Mouse (Mus musculus) ovary, postnatal 36 days (tissue): ENCODE data around the gene Med16.
A peak's percentile ranks its signal among the peaks of the same experiment; 100 is the strongest.
"Not testable (repeated sequence)": the region's sequence is repeated elsewhere in the genome, so short reads cannot be mapped to it uniquely, and the experiment has no call there.

Experiments
- DNase-seq: peaks from one replicate; pipeline ENCODE4 v3.0.0; 2022; ENCODE audit warnings: low spot score, mixed read lengths

Med16 gene

DNA sequence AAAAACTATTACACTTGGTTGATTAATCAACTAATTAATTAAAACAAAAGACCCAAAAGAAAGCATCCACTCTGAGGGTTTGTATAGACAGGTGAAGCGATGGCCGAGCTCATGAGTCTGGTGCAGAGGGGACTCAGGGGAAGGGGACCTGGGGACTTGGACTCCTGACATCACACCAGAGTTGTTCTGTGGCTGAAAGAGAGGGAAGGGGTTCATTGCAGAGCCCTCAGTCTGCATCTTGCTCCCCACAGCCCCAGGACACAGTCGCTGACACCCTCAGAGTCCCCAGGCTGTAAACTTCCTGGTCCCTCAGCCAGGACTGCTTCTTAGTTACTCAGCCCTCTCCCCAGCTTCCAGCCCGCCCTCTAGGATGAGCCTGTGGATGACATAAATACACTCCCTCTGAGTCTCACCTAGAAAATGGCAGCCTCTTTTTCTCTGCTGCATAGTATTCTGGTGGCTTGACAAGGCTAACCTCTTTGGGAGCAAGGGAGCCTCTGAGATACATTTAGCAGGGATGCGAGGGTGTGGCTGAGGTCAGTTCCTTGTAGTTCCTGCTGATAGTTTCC lies 8.9 kb upstream of the Med16 start:
- DNase-seq = no peak

DNA sequence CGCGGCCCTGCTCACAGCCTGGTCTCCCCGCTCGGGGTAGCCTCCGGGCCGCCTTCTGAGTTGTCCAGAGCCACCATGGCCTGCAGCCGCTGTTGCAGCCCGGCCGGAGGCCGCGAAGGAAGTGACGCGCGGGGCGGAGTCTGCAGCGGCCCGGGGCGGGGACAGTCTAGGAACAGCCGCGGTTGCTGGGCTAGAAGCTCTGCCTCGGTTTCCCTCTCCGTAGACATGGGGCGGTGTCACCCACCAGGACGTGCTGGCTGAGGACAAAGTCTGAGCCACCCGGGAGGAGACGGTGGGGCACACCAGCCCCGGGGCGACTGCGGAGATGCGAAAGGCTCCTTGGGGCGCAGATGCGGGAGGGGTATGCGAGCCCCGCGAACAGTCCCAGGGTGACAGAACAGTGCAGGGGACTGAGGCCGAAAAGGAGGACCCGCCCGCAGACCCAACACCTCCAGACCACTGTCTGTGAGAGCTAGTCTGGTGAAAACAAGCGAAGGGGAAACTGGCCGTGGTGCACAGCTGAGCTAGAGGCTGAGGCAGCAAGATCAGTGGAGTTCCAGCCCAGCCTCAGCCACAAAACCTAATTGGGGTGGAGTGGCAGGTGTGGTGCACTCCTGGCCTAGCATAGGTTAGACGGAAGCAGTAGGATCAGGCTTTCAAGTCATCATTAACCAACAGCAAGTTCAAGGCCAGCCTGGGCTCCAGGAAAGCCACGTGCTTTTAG lies 8.2 kb upstream of the Med16 start, which contains the start of gene Kiss1r:
TSS of gene Kiss1r (plus strand) at position 164 of the 724 bp plus-strand sequence.
- DNase-seq = peak; percentile 88

DNA sequence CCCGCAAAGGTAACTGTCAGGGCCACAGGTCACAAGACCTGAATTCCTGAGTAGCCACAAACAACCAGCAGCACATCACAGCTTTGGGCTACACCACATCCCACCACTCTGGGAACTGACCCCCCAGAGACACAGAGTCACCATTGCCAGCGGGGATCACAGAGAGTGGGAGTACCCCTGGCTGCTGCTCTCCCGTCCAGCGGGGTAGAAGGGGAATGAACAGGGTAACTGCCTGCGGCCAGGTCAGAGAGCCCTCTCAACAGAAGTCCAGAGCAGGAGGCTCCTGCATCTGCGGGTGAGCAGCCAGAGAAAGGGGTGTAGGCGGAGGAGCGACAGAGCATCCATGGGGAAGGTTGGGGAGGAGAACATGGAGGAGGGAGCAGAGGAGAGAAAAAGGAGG lies 7.4 kb upstream of the Med16 start:
- no peak for DNase-seq

DNA sequence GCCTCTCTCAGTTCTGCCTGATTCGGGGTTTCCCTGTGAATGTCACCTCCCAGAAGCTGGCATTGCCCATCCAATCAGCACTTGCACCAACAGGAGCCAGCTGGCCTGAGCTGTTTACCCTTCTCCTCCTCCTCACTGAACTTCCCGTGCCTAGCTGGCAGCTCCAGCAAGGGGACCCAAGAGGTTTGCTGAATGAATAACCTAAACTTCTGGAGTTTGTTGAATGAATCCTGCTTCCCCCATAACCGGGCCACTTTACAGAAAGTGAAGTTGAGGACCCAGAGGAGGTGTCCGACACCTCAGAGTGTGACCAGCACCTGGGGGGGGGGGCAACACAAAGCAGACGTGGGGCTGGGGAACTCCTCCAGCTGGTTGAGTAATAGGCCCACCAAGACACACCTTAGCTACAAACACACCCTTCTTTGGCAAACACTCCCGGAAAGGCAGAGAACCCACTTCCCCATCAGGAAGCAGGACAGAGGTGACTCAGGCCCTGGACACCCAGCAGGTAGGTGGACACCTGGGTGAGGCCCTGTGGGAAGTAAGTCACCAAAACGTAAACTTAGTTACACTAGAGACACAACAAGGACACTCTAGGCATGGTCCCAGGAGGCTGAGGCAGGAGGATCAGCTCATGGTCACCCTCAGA lies 6.3 kb upstream of the Med16 start:
- no peak for DNase-seq

DNA sequence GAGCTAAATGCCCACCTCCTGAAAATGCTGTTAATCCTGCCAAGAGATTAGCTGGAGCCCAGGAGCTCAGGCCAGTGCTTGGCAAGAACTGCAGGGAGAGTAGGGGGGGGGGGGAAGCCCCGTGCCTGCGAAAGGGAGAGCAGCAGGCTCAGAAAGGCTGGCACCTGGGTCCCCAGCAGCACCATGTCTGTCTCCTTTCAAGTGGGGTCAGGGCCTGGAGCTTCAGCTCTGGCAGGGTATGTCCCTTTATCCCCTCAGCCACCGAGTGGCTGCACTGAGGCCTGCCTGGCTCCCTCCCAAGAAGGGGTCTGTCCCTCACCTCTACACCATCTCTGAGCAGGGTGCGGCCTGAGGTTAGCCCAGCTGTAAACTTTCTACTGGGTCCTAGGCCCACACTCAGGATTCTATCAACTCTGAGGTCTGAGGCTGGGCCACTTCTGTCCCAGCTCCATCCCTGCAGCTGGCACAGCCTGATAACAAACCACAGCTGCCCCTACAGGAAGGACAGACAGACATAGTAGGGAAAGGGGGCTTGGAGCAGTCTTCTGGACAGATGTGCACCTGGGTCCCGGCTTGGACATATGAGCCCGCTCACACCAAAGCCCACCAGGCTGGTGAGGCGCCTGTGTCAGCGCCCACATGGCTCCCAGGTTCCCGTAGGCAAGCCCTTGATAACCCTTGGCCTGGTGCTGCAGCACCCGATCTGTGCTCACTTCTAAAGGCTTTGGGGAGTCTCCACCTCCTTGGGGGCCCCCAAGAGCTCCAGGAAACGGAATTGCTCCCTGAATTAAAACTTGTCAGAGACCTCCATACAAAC lies 5.6 kb upstream of the Med16 start:
- no peak for DNase-seq

DNA sequence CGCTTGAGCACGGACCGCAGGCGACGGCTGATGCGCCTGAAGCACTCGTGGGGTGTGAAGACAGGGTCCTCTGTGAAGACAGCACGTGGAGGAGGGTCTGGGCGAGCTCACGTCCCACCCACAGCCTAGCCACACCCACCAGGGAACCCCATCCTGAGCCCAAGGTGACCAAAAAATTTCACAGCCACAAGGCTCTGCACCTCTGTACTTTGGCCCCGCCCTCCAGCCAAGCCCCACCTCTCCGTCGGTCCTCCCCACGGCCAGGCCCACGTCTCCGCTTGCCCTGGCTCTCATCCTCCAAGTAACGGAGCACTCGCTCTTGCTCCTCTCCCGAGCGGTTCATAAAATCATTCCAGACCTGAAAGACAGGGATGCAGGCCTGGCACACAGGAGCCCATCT lies 3.7 kb upstream of the Med16 start:
- no peak for DNase-seq

DNA sequence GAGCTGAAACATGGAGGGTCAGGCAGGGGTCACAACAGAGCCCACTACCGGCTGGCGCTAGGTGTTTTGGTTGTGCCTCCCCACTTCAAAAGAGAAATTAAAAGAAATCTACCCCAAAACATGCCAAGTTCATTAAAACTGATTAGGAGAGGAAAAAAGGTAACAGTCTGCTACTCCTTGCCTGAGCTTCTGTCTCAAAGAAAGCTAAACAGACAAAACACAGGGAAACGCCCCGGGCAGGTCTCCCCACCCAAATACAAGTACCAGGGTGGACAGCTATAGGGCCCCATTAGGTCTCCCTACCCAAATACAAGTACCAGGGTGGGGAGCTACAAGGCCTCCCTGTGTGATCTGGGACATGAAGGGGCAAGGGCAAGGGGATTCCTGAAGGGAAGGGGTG lies 1.8 kb upstream of the Med16 start, which contains the start of gene Gm26602:
TSS of gene Gm26602 (plus strand) at position 301 of the 400 bp plus-strand sequence.
- no peak for DNase-seq

DNA sequence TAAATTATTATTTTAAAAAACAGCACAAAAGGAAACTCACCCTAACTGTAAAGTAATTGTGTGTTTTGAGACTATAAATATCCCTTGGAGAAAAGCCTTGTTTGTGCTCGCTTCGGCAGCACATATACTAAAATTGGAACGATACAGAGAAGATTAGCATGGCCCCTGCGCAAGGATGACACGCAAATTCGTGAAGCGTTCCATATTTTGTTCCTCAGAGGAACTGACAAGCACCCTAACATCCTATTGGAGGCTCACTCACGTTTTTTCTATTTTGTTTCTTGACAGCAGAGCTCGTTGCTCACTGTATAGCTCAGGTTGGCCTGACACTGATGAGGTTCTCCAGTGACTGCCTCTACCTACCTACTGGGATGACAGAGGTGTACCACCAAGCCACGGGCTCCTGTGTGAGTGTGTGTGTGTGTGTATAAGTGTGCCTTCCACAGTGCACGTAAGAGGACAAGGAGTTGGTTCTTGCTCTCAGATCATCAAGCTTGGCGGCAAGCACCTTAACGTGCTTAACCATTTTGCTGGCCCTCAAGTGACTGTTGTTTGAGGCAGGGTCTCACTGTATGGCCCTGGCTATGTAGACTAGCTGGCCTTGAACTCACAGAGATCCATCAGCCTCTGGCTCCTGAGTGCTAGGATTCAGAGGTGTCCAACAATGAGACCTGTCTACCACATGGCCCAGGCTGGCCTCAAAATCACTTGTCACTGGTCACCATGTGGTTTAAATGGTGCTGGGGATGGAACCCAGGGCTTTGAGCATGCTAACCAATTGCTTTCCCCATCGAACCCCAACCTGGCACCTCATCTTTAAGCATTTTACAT lies 584 bp upstream of the Med16 start:
- no peak for DNase-seq

DNA sequence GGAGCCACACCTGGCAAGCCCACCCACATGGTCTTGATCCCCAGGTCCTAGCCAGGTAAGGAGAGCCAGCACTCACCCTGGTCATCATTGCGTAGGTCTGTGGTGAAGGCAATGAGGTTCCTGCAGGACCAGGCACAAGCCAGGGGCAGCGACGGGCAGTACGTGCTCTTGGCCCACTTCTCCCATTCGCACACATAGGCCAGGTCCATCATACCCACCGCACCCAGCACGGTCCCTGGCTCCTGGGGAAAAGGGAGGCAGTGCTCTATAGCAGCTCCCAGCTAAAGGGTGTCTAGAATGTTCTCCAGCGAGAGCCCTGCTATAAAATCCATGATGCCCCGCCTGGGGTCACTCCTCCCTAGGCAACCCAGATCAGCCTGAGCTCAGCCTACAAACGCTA lies 1.3 kb downstream of the Med16 start:
- no peak for DNase-seq

DNA sequence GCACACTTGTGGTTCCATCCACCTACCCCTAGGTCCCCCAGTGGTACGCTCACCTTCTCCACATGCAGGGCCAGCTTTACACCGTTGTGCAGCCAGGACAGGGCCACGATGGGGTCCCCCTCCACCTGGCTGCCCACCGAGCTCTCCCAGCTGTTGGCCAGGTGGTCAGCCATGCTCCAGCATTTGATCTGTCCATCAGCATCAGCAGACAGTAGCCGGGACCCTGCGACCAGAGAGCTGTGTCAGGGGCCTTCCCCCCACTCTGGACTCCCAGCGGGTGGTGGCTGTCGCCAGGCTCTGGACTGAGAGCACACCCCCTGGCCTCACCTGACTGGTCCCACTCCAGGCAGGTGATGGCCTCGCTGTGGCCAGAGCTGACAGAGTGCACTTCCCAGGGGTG lies 2.0 kb downstream of the Med16 start:
- DNase-seq = no peak

DNA sequence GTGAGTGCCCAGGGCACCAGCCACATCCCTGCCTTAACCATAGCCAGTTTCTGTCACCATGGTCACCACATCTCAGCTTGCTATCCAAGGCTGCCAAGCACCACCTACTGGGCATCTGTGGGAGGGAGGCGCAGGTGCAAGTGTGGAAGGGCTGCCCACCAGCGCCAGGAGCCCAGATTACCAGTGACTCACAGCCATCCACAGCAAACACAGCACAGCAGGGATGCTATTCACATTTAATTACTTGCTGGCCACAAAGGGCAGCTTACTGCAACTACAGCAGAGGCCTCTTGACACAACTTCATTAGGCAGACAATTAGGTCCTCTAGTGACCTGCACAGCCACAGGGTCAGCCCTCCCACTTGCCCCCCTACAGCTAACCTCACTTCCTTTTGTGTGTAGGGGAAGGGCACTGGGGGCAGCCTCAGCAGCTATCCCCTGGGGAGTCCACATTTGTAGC lies 7.7 kb downstream of the Med16 start:
- DNase-seq = no peak

DNA sequence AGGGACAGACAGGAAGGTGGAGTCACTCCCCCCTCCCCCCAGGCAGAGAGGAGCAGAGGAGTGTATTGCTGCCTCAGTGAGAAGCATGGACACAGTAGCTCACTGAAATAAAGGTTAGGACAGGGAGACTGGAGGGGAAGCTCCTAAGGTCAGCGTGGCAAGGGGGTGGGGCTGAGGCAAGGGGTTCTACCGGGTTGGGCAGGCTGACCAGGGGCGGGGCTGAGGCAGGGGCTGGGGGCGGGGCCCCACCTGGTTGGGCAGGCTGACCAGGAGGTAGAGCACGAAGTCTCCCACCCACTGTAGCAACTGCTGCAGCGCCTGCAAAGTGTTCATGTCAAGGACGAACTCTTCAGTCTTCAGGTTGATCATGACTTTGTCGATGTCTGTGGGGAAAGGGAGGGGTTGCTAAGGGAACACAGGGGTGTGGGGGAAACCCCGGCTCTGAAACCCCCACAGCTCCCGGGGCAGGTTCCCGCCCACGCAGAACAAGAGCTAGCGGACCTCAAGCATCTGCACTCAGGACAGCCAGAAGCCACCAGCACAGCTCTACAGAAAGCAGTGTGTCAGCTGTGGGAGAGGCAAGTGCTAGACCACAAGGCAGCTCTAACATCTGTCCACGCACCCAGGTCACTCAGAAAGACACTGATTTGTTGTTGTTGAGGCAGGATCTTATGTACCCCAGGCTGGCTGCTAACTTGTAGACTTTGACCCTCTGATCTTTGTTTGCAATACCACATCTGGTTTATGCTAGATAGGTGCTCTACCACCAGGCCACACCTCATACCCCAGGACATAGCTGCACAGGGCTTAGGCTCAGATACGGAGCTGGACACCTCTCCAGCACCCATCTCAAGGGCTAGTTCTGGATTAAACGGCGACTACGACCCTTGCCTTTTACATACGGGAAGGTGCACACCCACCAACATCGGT lies 11.1 kb downstream of the Med16 start:
- no peak for DNase-seq

DNA sequence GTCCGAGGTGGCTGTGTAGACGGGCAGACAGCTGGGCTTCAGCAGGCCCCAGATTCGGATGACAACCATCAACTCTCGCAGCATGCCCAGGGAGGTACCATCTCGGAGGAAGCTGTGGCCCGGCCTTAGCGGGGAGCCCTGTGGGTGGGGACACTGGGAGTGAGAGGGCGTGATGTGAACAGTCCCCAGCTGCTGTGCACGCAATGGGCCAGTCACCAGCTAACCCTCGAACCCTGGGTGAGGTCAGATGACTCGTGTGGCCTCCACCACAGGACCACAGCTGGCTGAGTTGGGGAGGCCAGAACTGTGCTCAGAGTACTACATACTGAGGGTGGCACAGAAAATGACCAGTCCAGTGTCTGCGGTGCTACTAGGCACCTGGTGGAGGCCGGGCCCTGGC lies 11.9 kb downstream of the Med16 start:
- no peak for DNase-seq

DNA sequence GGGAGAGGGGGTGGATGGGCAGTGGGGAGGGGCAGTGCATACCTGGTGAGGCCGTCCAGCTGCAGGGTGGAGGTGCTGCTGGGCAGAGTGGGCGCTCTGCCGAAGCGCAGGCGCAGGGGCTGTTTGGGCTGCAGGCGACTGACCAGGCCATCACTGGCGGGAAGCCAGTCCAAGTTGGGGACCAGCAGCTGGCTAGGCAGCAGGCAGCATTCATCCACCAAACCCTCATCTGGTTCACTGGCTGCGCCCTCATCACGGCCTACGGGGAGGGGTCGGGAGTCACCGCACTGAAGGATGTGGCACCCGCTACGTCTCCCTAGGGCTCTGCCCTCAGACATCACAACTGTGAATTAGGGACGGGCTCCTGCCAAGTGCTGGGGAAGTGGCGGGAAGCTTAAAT lies 12.4 kb downstream of the Med16 start:
- peak; percentile 42 for DNase-seq

DNA sequence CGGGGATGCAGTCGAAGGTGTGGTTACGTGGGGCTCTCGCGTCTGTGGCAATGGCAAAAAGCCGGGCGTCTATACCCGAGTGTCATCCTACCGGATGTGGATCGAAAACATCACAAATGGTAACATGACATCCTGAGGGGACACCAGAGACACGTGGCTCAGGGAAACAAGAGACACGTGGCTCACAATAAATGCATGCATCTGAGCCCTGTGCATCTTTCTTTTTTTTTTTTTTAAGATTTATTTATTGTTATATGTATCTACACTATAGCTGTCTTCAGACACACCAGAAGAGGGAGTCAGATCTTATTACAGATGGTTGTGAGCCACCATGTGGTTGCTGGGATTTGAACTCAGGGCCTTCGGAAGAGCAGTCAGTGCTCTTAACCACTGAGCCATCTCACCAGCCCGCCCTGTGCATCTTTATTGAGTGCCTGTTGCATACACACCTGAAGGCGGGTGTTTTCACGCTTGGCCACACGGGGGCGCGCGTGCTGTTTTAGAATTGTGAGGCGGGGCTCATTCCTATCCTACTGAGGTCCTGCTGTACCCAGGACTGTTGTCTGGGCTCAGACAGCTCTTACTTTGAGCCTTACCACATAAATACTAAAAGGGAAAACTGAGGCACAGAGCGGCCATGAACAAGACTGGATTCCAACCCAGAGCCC lies 16.1 kb downstream of the Med16 start:
- peak; percentile 71 for DNase-seq

DNA sequence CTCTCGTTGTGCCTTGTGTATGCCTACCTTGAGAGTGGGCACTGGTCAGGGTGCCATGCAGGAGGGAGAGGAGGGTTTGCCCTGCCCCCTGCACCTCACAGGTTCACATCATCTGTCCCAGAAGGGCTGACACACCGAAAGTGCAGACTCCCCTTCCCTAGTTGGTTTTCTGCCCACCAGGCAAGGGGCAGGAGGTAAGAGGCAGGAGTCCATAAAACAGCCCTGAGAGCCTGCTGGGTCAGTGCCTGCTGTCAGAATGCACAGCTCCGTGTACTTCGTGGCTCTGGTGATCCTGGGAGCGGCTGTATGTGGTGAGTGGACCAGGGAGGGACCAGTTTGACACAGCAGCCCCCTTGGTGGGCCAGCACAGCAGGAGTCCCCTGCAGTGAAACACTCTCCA lies 18.1 kb downstream of the Med16 start, which contains the start of gene Cfd:
TSS of gene Cfd (plus strand) at position 184 of the 400 bp plus-strand sequence.
- no peak for DNase-seq

DNA sequence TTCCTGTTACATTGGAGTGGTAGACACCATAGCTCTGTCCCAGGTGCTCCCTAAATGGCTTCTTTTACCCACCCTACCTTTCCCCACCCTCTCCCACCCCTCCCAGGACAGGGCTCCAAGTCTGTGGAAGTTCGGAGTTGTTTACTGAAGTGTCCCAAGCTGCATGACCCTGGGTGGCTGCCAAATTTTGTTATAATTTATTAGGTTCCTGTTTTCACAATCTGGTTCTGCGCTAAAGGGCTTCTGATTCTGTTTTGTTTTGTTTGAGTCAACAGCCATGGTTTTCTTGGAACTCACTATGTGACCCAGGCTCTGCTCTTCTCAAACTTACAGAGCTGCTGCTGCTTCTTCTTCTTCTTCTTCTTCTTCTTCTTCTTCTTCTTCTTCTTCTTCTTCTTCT lies 19.3 kb downstream of the Med16 start:
- DNase-seq = no peak

DNA sequence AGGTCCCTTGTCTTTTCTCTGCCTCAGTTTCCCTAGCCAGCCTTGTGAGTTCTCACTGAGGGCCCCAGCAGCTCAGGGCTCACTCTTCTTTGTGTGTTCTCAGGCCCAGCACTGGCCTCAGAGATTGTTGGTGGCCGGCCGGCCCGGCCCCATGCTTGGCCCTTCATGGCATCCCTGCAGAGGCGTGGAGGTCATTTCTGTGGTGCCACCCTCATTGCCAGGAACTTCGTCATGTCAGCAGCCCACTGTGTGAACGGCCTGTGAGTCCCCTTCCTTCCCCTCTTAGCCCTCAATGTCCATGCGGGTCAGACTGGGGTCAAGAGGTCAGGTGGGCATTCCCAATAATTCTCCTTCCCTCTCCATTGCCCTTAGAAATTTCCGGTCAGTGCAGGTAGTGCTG lies 22.1 kb downstream of the Med16 start:
- DNase-seq = no peak

DNA sequence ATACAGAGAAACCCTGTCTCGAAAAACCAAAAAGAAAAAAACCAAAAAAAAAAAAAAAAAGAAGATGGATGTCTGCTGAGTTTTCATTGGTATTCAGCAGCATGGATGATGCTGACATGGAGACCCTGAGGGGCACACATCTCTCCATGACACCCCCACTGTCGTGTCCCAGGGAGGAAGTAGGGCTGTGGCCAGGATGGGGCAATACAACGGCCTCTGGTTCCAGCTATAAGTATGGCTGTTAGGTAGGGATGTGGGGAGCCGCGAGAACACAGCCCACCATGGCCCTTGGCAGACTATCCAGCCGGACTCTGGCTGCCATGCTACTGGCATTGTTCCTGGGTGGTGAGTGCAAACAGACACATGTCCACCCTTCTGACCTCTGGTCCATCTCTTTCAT lies 22.7 kb downstream of the Med16 start, which contains the start of gene Elane:
TSS of gene Elane (plus strand) at position 194 of the 400 bp plus-strand sequence.
- no peak for DNase-seq

DNA sequence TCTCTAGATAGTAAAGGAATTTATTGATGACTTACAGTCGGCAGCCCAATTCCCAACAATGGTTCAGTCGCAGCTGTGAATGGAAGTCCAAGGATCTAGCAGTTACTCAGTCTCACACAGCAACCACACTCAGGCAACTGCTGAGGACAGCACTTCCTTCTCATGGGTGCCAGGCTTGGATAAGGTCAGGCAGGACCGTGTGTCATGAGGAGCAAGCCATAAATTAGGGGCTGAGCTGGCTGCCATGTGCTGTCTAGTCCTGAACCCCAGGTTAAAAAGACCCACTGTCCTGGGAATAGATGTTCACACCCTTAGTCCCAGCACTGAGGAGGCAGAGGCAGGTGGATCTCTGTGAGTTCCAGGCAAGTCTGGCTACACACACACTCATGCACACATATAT lies 23.8 kb downstream of the Med16 start:
- not testable (repeated sequence) for DNase-seq
